Mouse (Mus musculus) myocyte (in vitro differentiated cells): ENCODE results near the gene Aif1.

Experiments used
- CEBPB ChIP-seq: IDR thresholded peaks from 2 replicates; pipeline ENCODE4 v1.6.1; 2011; ENCODE audit warnings: mild to moderate bottlenecking, moderate library complexity; ENCODE audit not compliant: poor library complexity, insufficient read depth, severe bottlenecking
- E2F4 ChIP-seq: IDR thresholded peaks from one replicate; pipeline ENCODE4 v1.6.1; 2011; ENCODE audit warnings: mild to moderate bottlenecking, control low read depth, moderate library complexity; ENCODE audit not compliant: insufficient read depth
- MAX ChIP-seq: IDR thresholded peaks from one replicate; pipeline ENCODE4 v1.6.1; 2011; ENCODE audit warnings: low read depth, mild to moderate bottlenecking, control low read depth
- MYOD1 ChIP-seq, 3 experiments: IDR thresholded peaks; one replicate each; pipeline ENCODE4 v1.6.1; 2011; ENCODE audit warnings: control low read depth in 2 of 3, low read depth in 2 of 3, mild to moderate bottlenecking in 2 of 3, moderate library complexity in 1 of 3; ENCODE audit not compliant: insufficient read length in 2 of 3, control insufficient read depth in 1 of 3
- POLR2A ChIP-seq: IDR thresholded peaks from one replicate; pipeline ENCODE4 v1.6.1; 2011; ENCODE audit warnings: low read depth, mild to moderate bottlenecking, control low read depth, moderate library complexity; ENCODE audit not compliant: insufficient read length
- POLR2AphosphoS2 ChIP-seq: IDR thresholded peaks from one replicate; pipeline ENCODE4 v1.6.1; 2011; ENCODE audit warnings: low read depth, control low read depth; ENCODE audit not compliant: insufficient read length
- SRF ChIP-seq: IDR thresholded peaks from one replicate; pipeline ENCODE4 v1.6.1; 2011; ENCODE audit warnings: low read depth; ENCODE audit not compliant: control insufficient read depth, insufficient read length

DNA sequence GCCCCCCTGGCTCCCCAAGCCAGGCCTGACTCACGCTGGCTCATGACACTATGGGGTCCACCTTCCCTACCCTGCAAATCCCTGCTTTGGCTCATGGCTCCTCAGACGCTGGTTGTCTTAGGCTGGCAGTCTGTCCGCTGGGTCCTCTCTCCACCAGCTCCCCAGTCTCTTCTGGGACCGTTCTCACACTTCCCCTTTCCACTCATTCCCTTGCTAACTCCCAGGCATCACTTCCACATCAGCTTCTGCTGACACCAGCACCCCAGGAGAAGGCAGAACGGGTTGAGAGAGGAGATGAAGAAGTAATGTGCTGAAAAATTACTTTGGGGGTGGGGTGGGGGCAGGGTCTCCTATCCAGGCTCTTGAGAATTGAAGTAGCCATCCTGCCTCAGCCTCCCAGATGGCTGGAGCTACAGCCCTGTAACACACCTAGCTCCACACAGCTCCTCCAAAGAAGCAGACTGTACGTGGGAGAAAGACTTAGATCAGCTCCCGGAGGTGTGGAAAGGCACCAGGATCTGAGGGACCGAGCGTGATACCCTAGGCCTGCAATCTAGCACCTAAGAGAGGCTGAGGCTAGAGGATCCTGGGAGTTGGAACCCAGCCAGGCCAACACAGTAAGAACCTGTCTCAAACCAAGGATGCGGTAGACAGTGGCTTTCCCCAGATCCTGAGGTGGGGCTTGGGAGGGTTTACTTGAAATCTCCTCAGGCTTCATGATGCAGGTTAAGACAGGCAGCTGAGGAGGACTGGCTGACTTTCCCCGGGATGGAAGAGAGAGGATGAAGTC lies 3.2 kb downstream of the Aif1 start:
- TF ChIP-seq POLR2A, result no peak
- no peak for TF ChIP-seq E2F4
- no peak for TF ChIP-seq SRF
- TF ChIP-seq MAX, result no peak
- TF ChIP-seq MYOD1 (IDR thresholded peaks at IDR 0.05; ENCODE audit: control insufficient read depth in 1 of 3, insufficient read length in 2 of 3, low read depth in 2 of 3), result no peak
- no peak for TF ChIP-seq POLR2AphosphoS2
- TF ChIP-seq CEBPB, result no peak
